Mouse (Mus musculus) liver, embryonic 13.5 days (tissue): ENCODE data around the gene B3glct. TPM values are rescaled to one million over a fixed set of nuclear protein-coding genes. Genes with fewer than 3 reads are reported as not detected.

Experiments
- polyA plus RNA-seq: library from polyadenylated mRNA; unstranded; fragments of >200 nt; fragmentation: Nextera tagmentation; extraction: Ambion mirVana; gene quantifications from 2 replicates; pipeline ENCODE4 v1.2.1, GENCODE M21; 2015

B3glct gene
- polyA plus RNA-seq, 1 experiment from 2014 or later = 4.5 TPM

Other genes starting within 250 kb of the B3glct start
- gene Tex26, start 238.6 kb upstream of the B3glct start, polyA plus RNA-seq = 0.10 TPM in 2 replicates
- gene Wdr95, start 149.6 kb upstream of the B3glct start, polyA plus RNA-seq = not detected in 2 replicates
- 45.2 and 60.6 TPM in 2 replicates for gene Hsph1, start 41.9 kb upstream of the B3glct start, polyA plus RNA-seq